Mouse (Mus musculus) heart, embryonic 15.5 days (tissue): ENCODE measurements around the gene Fus. TPM values are rescaled to one million over a fixed set of nuclear protein-coding genes. Genes with fewer than 3 reads are reported as not detected.
A peak's percentile ranks its signal among the peaks of the same experiment; 100 is the strongest.
"Not testable (repeated sequence)": the region's sequence is repeated elsewhere in the genome, so short reads cannot be mapped to it uniquely, and the experiment has no call there.

Source experiments
- ATAC-seq: fragments of 200-750 bp; cut with Nextera tagmentation; replicated peaks from 2 replicates; pipeline ENCODE4 v1.8.0; 2017; ENCODE audit warnings: low read depth, moderate TSS enrichment; ENCODE audit not compliant: insufficient number of reproducible peaks, insufficient read depth, low FRiP score
- H3K27ac ChIP-seq: fragments of 300-500 bp; sonication (generic); 2 replicates; pipeline ENCODE4 v1.5.1; 2015; ENCODE audit warnings: mild to moderate bottlenecking, inconsistent platforms
- H3K27me3 ChIP-seq: fragments of 300-500 bp; sonication (generic); 2 replicates; pipeline ENCODE4 v1.6.1; 2015; ENCODE audit warnings: inconsistent platforms
- H3K36me3 ChIP-seq: fragments of 300-500 bp; sonication (generic); 2 replicates; pipeline ENCODE4 v1.6.1; 2015; ENCODE audit warnings: mild to moderate bottlenecking, inconsistent platforms
- H3K4me1 ChIP-seq: fragments of 300-500 bp; sonication (generic); replicated peaks from 2 replicates; pipeline ENCODE4 v1.6.1; 2015; ENCODE audit warnings: inconsistent platforms
- H3K4me2 ChIP-seq: fragments of 300-500 bp; sonication (generic); 2 replicates; pipeline ENCODE4 v1.6.1; 2015; ENCODE audit warnings: inconsistent platforms, mild to moderate bottlenecking, moderate library complexity
- H3K4me3 ChIP-seq: fragments of 300-500 bp; sonication (generic); 2 replicates; pipeline ENCODE4 v1.5.1; 2015; ENCODE audit warnings: mild to moderate bottlenecking, inconsistent platforms
- H3K9ac ChIP-seq: fragments of 300-500 bp; sonication (generic); 2 replicates; pipeline ENCODE4 v1.6.1; 2015; ENCODE audit warnings: mild to moderate bottlenecking, inconsistent platforms
- H3K9me3 ChIP-seq: fragments of 300-500 bp; sonication (generic); replicated peaks from 2 replicates; pipeline ENCODE4 v1.6.1; 2016; ENCODE audit warnings: inconsistent platforms
- WGBS: fragments of 180-500 bp; shearing (Covaris S2); methylation state at CpG from one replicate; pipeline ENCODE4 v1.1.7; 2015; ENCODE audit warnings: mixed read lengths; 5-methylcytosine and 5-hydroxymethylcytosine counted together
- polyA plus RNA-seq: library from polyadenylated mRNA; unstranded; fragments of >200 nt; fragmentation: Nextera tagmentation; extraction: Ambion mirVana; gene quantifications from 2 replicates; pipeline ENCODE4 v1.2.1, GENCODE M21; 2015

Fus gene
- polyA plus RNA-seq, 1 experiment from 2014 or later = 254 TPM

- peak within 1 kb of the TSS; percentile 22 for H3K4me3 ChIP-seq
- 24% methylated on average over 6 of the region's 6 CpGs for whole genome bisulfite sequencing
- peak within 1 kb of the TSS; percentile 54 for H3K4me2 ChIP-seq
- peaks cover 24% of the 10 kb centered on the region for H3K4me1 ChIP-seq
- H3K27ac ChIP-seq = no peak within 1 kb of the TSS
- no peak for ATAC-seq
- H3K9ac ChIP-seq = peak within 1 kb of the TSS; percentile 47; the same call in 1 of the 2 replicates
- peaks cover 27% of the 10 kb centered on the region for H3K27me3 ChIP-seq
- H3K36me3 ChIP-seq = 0 out of 2 replicates have a peak, but pooled peaks cover 1% of the 10 kb centered on the region
- no peaks in the 10 kb centered on the region for H3K9me3 ChIP-seq
Observed at GRCm38 (mm10) chr7:127929923-127930322, 37.3 kb upstream of the Fus start, which contains the start of gene Prss8. Prss8 (minus strand) TSS chr7:127930104.

GRCm38 (mm10) chr7:127930636-127931035 is 36.6 kb upstream of the Fus start:
- no peak overlapping the region for H3K9ac ChIP-seq
- H3K27me3 ChIP-seq = peaks cover 27% of the 10 kb centered on the region
- H3K4me1 ChIP-seq = peaks cover 24% of the 10 kb centered on the region
- no peak overlapping the region for H3K27ac ChIP-seq
- H3K9me3 ChIP-seq = no peaks in the 10 kb centered on the region
- ATAC-seq = no peak
- no peak overlapping the region for H3K4me2 ChIP-seq
- no peak overlapping the region for H3K4me3 ChIP-seq
- no peaks in the 10 kb centered on the region for H3K36me3 ChIP-seq
- WGBS = 83% methylated on average over 5 of the region's 5 CpGs

GRCm38 (mm10) chr7:127931351-127932135 is 35.7 kb upstream of the Fus start:
- H3K9me3 ChIP-seq = no peaks in the 10 kb centered on the region
- peak overlapping the region; percentile 7; the same call in 1 of the 2 replicates for H3K27ac ChIP-seq
- ATAC-seq = no peak
- H3K4me1 ChIP-seq = peaks cover 30% of the 10 kb centered on the region
- no peaks in the 10 kb centered on the region for H3K36me3 ChIP-seq
- 44% methylated on average over 13 of the region's 13 CpGs for WGBS
- no peak overlapping the region for H3K9ac ChIP-seq
- H3K27me3 ChIP-seq = peaks cover 27% of the 10 kb centered on the region
- peak overlapping the region; percentile 13; the same call in 1 of the 2 replicates for H3K4me2 ChIP-seq
- H3K4me3 ChIP-seq = no peak overlapping the region

GRCm38 (mm10) chr7:127932273-127933031 is 34.8 kb upstream of the Fus start:
- no peak overlapping the region for H3K27ac ChIP-seq
- ATAC-seq = no peak
- H3K36me3 ChIP-seq = no peaks in the 10 kb centered on the region
- H3K4me3 ChIP-seq = no peak overlapping the region
- peaks cover 30% of the 10 kb centered on the region for H3K4me1 ChIP-seq
- H3K4me2 ChIP-seq = no peak overlapping the region
- no peaks in the 10 kb centered on the region for H3K9me3 ChIP-seq
- H3K9ac ChIP-seq = no peak overlapping the region
- peaks cover 27% of the 10 kb centered on the region for H3K27me3 ChIP-seq
- WGBS = 33% methylated on average over 13 of the region's 13 CpGs

GRCm38 (mm10) chr7:127934075-127934474 is 33.2 kb upstream of the Fus start:
- 80% methylated on average over 5 of the region's 5 CpGs for WGBS
- H3K4me2 ChIP-seq = no peak overlapping the region
- H3K9me3 ChIP-seq = no peaks in the 10 kb centered on the region
- peaks cover 13% of the 10 kb centered on the region; the same call in 1 of the 2 replicates for H3K27me3 ChIP-seq
- ATAC-seq = no peak
- no peak overlapping the region for H3K4me3 ChIP-seq
- no peaks in the 10 kb centered on the region for H3K36me3 ChIP-seq
- no peak overlapping the region for H3K27ac ChIP-seq
- H3K4me1 ChIP-seq = peaks cover 26% of the 10 kb centered on the region
- H3K9ac ChIP-seq = no peak overlapping the region

- peaks cover 15% of the 10 kb centered on the region for H3K4me1 ChIP-seq
Observed at GRCm38 (mm10) chr7:127935028-127935722, 32.1 kb upstream of the Fus start.

GRCm38 (mm10) chr7:127935748-127936159 is 31.5 kb upstream of the Fus start:
- Histone ChIP-seq H3K9ac (peak overlapping the region; percentile 88), H3K4me3 (peak overlapping the region; percentile 85), H3K4me1 (peaks cover 15% of the 10 kb centered on the region), H3K27me3 (no peaks in the 10 kb centered on the region; the same call in 1 of the 2 replicates), H3K4me2 (peak overlapping the region; percentile 97), H3K9me3 (no peaks in the 10 kb centered on the region), H3K27ac (peak overlapping the region; percentile 70), H3K36me3 (no peaks in the 10 kb centered on the region)
- peak; percentile 10 for ATAC-seq
- WGBS = under 1% methylated on average over 38 of the region's 38 CpGs

More at GRCm38 (mm10) chr7:127935028-127935722, 32.1 kb upstream of the Fus start:
- WGBS = 7% methylated on average over 32 of the region's 32 CpGs
- Histone ChIP-seq H3K36me3 (no peaks in the 10 kb centered on the region), H3K9me3 (no peaks in the 10 kb centered on the region), H3K27ac (peak overlapping the region; percentile 70), H3K9ac (peak overlapping the region; percentile 88), H3K4me2 (peak overlapping the region; percentile 97), H3K4me3 (peak overlapping the region; percentile 85), H3K27me3 (peaks cover 5% of the 10 kb centered on the region; the same call in 1 of the 2 replicates)
- peak; percentile 94 for ATAC-seq

GRCm38 (mm10) chr7:127936216-127936884 is 30.9 kb upstream of the Fus start:
- 53% methylated on average over 18 of the region's 18 CpGs for WGBS
- Histone ChIP-seq H3K4me1 (peaks cover 13% of the 10 kb centered on the region), H3K9ac (peak overlapping the region; percentile 88), H3K9me3 (no peaks in the 10 kb centered on the region), H3K36me3 (no peaks in the 10 kb centered on the region), H3K4me2 (peak overlapping the region; percentile 97), H3K27me3 (no peaks in the 10 kb centered on the region), H3K4me3 (peak overlapping the region; percentile 85), H3K27ac (peak overlapping the region; percentile 70; the same call in 1 of the 2 replicates)
- no peak for ATAC-seq

GRCm38 (mm10) chr7:127942097-127942496 is 25.2 kb upstream of the Fus start:
- ATAC-seq, H3K9ac ChIP-seq, H3K27ac ChIP-seq, H3K4me2 ChIP-seq, H3K4me3 ChIP-seq, H3K36me3 ChIP-seq, H3K4me1 ChIP-seq, H3K9me3 ChIP-seq: not testable (repeated sequence)
- H3K27me3 ChIP-seq = peaks cover 36% of the 10 kb centered on the region
- 43% methylated on average over 2 of the region's 2 CpGs for WGBS

GRCm38 (mm10) chr7:127944614-127945013 is 22.6 kb upstream of the Fus start:
- Histone ChIP-seq H3K4me2 (peak overlapping the region; percentile 49), H3K27ac (no peak overlapping the region), H3K4me1 (peaks cover 8% of the 10 kb centered on the region; the same call in 1 of the 2 replicates), H3K9me3 (no peaks in the 10 kb centered on the region), H3K4me3 (peak overlapping the region; percentile 24), H3K27me3 (peaks cover 36% of the 10 kb centered on the region), H3K9ac (0 out of 2 replicates have a peak overlapping the region, but pooled peaks have one; percentile 28), H3K36me3 (no peaks in the 10 kb centered on the region)
- peak; percentile 69; the same call in 1 of the 2 replicates for ATAC-seq
- WGBS = 12% methylated on average over 23 of the region's 23 CpGs
